Mouse (Mus musculus) myocyte (in vitro differentiated cells): ENCODE results near the gene Mfsd4b3. TPM values are rescaled to one million over a fixed set of nuclear protein-coding genes. Genes with fewer than 3 reads are reported as not detected.
A peak's percentile ranks its signal among the peaks of the same experiment; 100 is the strongest.

Experiments used
- H3K27me3 ChIP-seq: one replicate; pipeline ENCODE4 v1.6.1; 2011; ENCODE audit not compliant: control insufficient read depth, insufficient read depth, insufficient read length
- H3K36me3 ChIP-seq: one replicate; pipeline ENCODE4 v1.6.1; 2011; ENCODE audit not compliant: control insufficient read depth, insufficient read depth
- H3K4me2 ChIP-seq: one replicate; pipeline ENCODE4 v1.6.1; 2011; ENCODE audit warnings: low read depth, control low read depth
- H3K4me3 ChIP-seq: one replicate; pipeline ENCODE4 v1.5.1; 2011; ENCODE audit warnings: mild to moderate bottlenecking, control low read depth, moderate library complexity
- H3K79me2 ChIP-seq: one replicate; pipeline ENCODE4 v1.6.1; 2011; ENCODE audit not compliant: control insufficient read depth, insufficient read depth
- H3ac ChIP-seq: one replicate; pipeline ENCODE4 v1.6.1; 2011; ENCODE audit not compliant: control insufficient read depth, insufficient read length
- CEBPB ChIP-seq: IDR thresholded peaks from 2 replicates; pipeline ENCODE4 v1.6.1; 2011; ENCODE audit warnings: mild to moderate bottlenecking, moderate library complexity; ENCODE audit not compliant: poor library complexity, insufficient read depth, severe bottlenecking
- E2F4 ChIP-seq: IDR thresholded peaks from one replicate; pipeline ENCODE4 v1.6.1; 2011; ENCODE audit warnings: mild to moderate bottlenecking, control low read depth, moderate library complexity; ENCODE audit not compliant: insufficient read depth
- MAX ChIP-seq: IDR thresholded peaks from one replicate; pipeline ENCODE4 v1.6.1; 2011; ENCODE audit warnings: low read depth, mild to moderate bottlenecking, control low read depth
- MYOD1 ChIP-seq, 3 experiments: IDR thresholded peaks; one replicate each; pipeline ENCODE4 v1.6.1; 2011; ENCODE audit warnings: control low read depth in 2 of 3, low read depth in 2 of 3, mild to moderate bottlenecking in 2 of 3, moderate library complexity in 1 of 3; ENCODE audit not compliant: insufficient read length in 2 of 3, control insufficient read depth in 1 of 3
- MYOG ChIP-seq, 3 experiments: IDR thresholded peaks; one replicate each; pipeline ENCODE4 v1.6.1; 2011; ENCODE audit warnings: control low read depth in 2 of 3, low read depth in 2 of 3, mild to moderate bottlenecking in 2 of 3; ENCODE audit not compliant: insufficient read length in 2 of 3, control insufficient read depth in 1 of 3, insufficient read depth in 1 of 3
- POLR2A ChIP-seq: IDR thresholded peaks from one replicate; pipeline ENCODE4 v1.6.1; 2011; ENCODE audit warnings: low read depth, mild to moderate bottlenecking, control low read depth, moderate library complexity; ENCODE audit not compliant: insufficient read length
- POLR2AphosphoS2 ChIP-seq: IDR thresholded peaks from one replicate; pipeline ENCODE4 v1.6.1; 2011; ENCODE audit warnings: low read depth, control low read depth; ENCODE audit not compliant: insufficient read length
- REST ChIP-seq: IDR thresholded peaks from one replicate; pipeline ENCODE4 v1.6.1; 2011; ENCODE audit warnings: mild to moderate bottlenecking, control low read depth, moderate library complexity; ENCODE audit not compliant: insufficient read depth, insufficient read length
- SRF ChIP-seq: IDR thresholded peaks from one replicate; pipeline ENCODE4 v1.6.1; 2011; ENCODE audit warnings: low read depth; ENCODE audit not compliant: control insufficient read depth, insufficient read length
- TCF12 ChIP-seq: IDR thresholded peaks from one replicate; pipeline ENCODE4 v1.6.1; 2011; ENCODE audit warnings: mild to moderate bottlenecking, control low read depth; ENCODE audit not compliant: poor library complexity, insufficient read depth, severe bottlenecking
- TCF3 ChIP-seq: IDR thresholded peaks from one replicate; pipeline ENCODE4 v1.6.1; 2011; ENCODE audit warnings: low read depth, control low read depth; ENCODE audit not compliant: insufficient read length
- USF1 ChIP-seq: IDR thresholded peaks from one replicate; pipeline ENCODE4 v1.6.1; 2011; ENCODE audit warnings: low read depth, mild to moderate bottlenecking, control low read depth, moderate library complexity
- polyA plus RNA-seq: library from polyadenylated mRNA; unstranded; fragments of >200 nt; fragmentation: generic; extraction: Trizol; gene quantifications from one replicate; pipeline ENCODE4 v1.2.1, GENCODE M21; 2012; ENCODE audit warnings: missing spikeins

Gene Mfsd4b3
- polyA plus RNA-seq, 1 experiment, result 0.64 TPM

- Histone ChIP-seq H3K27me3 (no peaks in the 10 kb centered on the region), H3K4me3 (no peak overlapping the region), H3K36me3 (no peaks in the 10 kb centered on the region), H3ac (no peak overlapping the region), H3K4me2 (no peak overlapping the region), H3K79me2 (no peaks in the 10 kb centered on the region)
- TF ChIP-seq TCF12 (no peak), MAX (no peak), TCF3 (no peak), CEBPB (no peak), E2F4 (no peak), SRF (no peak), POLR2A (no peak), USF1 (no peak), POLR2AphosphoS2 (no peak), MYOG (IDR thresholded peaks at IDR 0.05; ENCODE audit: control insufficient read depth in 1 of 3, insufficient read depth in 1 of 3, insufficient read length in 2 of 3, low read depth in 2 of 3) (no peak), MYOD1 (IDR thresholded peaks at IDR 0.05; ENCODE audit: control insufficient read depth in 1 of 3, insufficient read length in 2 of 3, low read depth in 2 of 3) (no peak), REST (no peak)
These were observed 55.8 kb downstream of the Mfsd4b3 start for GRCm38 (mm10) chr10:39904191-39904590.

GRCm38 (mm10) chr10:39898874-39899371, 61.0 kb downstream of the Mfsd4b3 start, which contains the start of gene Mfsd4b4:
Gene Mfsd4b4 (minus strand): TSS chr10:39899238.
- H3K4me3 ChIP-seq, result peak within 1 kb of the TSS; percentile 26
- no peaks in the 10 kb centered on the region for H3K36me3 ChIP-seq
- H3K4me2 ChIP-seq, result peak within 1 kb of the TSS; percentile 86
- peak within 1 kb of the TSS; percentile 58 for H3ac ChIP-seq
- H3K27me3 ChIP-seq, result no peaks in the 10 kb centered on the region
- TF ChIP-seq MYOG (IDR thresholded peaks at IDR 0.05; ENCODE audit: control insufficient read depth in 1 of 3, insufficient read depth in 1 of 3, insufficient read length in 2 of 3, low read depth in 2 of 3), result peak in 1 of 3 experiments; percentile 11
- TF ChIP-seq USF1, result no peak
- peak; percentile 79 for TF ChIP-seq POLR2A
- no peak for TF ChIP-seq TCF12
- no peak for TF ChIP-seq TCF3
- H3K79me2 ChIP-seq, result no peaks in the 10 kb centered on the region

Other genes starting within 250 kb of the Mfsd4b3 start
- 2.4 TPM for gene Rev3l, start 228.0 kb downstream of the Mfsd4b3 start, polyA plus RNA-seq
- gene Mfsd4b4, start 60.9 kb downstream of the Mfsd4b3 start, polyA plus RNA-seq, result 1.1 TPM
- gene Mfsd4b2, start 33.2 kb downstream of the Mfsd4b3 start, polyA plus RNA-seq, result not detected
- gene Mfsd4b5, start 26.5 kb upstream of the Mfsd4b3 start, polyA plus RNA-seq, result 0.04 TPM
- 0.11 TPM for gene Mfsd4b1, start 65.1 kb upstream of the Mfsd4b3 start, polyA plus RNA-seq
- gene Slc16a10, start 182.1 kb upstream of the Mfsd4b3 start, polyA plus RNA-seq, result 3.5 TPM